Mouse (Mus musculus) midbrain, embryonic 12.5 days (tissue): ENCODE results near the gene Olfr478. TPM values are rescaled to one million over a fixed set of nuclear protein-coding genes. Genes with fewer than 3 reads are reported as not detected.
"Not testable (repeated sequence)": the region's sequence is repeated elsewhere in the genome, so short reads cannot be mapped to it uniquely, and the experiment has no call there.

Experiments
- ATAC-seq: fragments of 200-750 bp; cut with Nextera tagmentation; 2 replicates; pipeline ENCODE4 v1.8.0; 2017; ENCODE audit warnings: low read depth, moderate TSS enrichment, moderate library complexity; ENCODE audit not compliant: low FRiP score
- H3K27ac ChIP-seq: fragments of 300-500 bp; sonication (generic); replicated peaks from 2 replicates; pipeline ENCODE4 v1.5.1; 2016; ENCODE audit warnings: mild to moderate bottlenecking
- H3K27me3 ChIP-seq: fragments of 300-500 bp; sonication (generic); 2 replicates; pipeline ENCODE4 v1.6.1; 2016; ENCODE audit warnings: mild to moderate bottlenecking
- H3K36me3 ChIP-seq: fragments of 300-500 bp; sonication (generic); 2 replicates; pipeline ENCODE4 v1.6.1; 2016
- H3K4me1 ChIP-seq: fragments of 300-500 bp; sonication (generic); 2 replicates; pipeline ENCODE4 v1.6.1; 2016
- H3K4me2 ChIP-seq: fragments of 300-500 bp; sonication (generic); replicated peaks from 2 replicates; pipeline ENCODE4 v1.6.1; 2016; ENCODE audit warnings: mild to moderate bottlenecking, moderate library complexity
- H3K4me3 ChIP-seq: fragments of 300-500 bp; sonication (generic); 2 replicates; pipeline ENCODE4 v1.5.1; 2016; ENCODE audit warnings: mild to moderate bottlenecking
- H3K9ac ChIP-seq: fragments of 300-500 bp; sonication (generic); replicated peaks from 2 replicates; pipeline ENCODE4 v1.6.1; 2016; ENCODE audit warnings: mild to moderate bottlenecking, moderate library complexity
- H3K9me3 ChIP-seq: fragments of 300-500 bp; sonication (generic); 2 replicates; pipeline ENCODE4 v1.6.1; 2016; ENCODE audit warnings: mild to moderate bottlenecking
- WGBS: fragments of 180-500 bp; shearing (Covaris S2); methylation state at CpG from one replicate; pipeline ENCODE4 v1.1.7; 2016; 5-methylcytosine and 5-hydroxymethylcytosine counted together
- polyA plus RNA-seq: library from polyadenylated mRNA; unstranded; fragments of >200 nt; fragmentation: Nextera tagmentation; extraction: Ambion mirVana; gene quantifications from 2 replicates; pipeline ENCODE4 v1.2.1, GENCODE M21; 2016

Olfr478 gene
- not detected in 2 replicates for polyA plus RNA-seq

DNA sequence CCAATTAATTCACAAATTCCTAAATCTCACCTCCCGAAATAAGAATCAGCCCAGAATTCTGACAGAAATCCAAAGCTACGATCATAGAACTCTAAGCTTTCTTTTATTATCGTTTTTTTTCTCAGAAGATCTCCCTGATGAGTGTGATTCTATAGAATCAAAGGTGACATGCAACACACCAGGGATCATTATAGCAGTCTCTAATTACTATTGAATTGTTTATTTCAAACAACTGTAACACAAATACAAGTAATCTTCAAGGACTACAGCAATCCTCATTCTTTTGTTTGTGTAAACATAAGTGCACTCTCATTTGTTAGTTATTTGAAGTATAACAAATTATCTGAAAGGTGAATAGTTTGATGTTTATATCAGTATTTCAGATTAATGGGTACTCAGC, at the start of gene Olfr478:
TSS of gene Olfr478 (minus strand) at position 101 of the 400 bp plus-strand sequence.
- no peak for ATAC-seq
- 84% methylated on average over 3 of the region's 3 CpGs for WGBS
- H3K4me3 ChIP-seq = no peak within 1 kb of the TSS
- H3K36me3 ChIP-seq = no peaks in the 10 kb centered on the region
- H3K9me3 ChIP-seq = no peaks in the 10 kb centered on the region
- no peak within 1 kb of the TSS for H3K9ac ChIP-seq
- H3K27me3 ChIP-seq = no peaks in the 10 kb centered on the region
- no peak within 1 kb of the TSS for H3K4me2 ChIP-seq
- no peak within 1 kb of the TSS for H3K27ac ChIP-seq
- no peaks in the 10 kb centered on the region for H3K4me1 ChIP-seq

DNA sequence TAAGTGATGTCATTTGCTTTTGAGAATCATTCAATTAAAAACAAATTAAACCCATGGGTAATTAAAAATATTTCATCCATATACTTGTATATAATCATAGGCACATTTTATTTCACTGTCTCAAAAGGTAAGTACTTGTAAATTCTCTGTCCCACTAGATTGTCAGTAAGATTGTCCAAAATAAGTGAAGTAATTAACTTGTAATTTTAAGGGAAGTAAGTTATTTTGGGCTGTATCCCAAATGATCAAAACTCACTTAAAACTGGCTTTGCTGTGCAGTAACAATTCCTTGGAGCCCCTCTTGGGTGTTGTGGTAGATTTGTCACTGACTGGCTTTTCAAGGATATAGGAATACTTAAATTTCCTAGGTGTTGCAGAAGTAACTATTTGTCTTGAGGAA, 45.8 kb upstream of the Olfr478 start, which contains the start of gene Olfr481:
TSS of gene Olfr481 (plus strand) at position 301 of the 400 bp plus-strand sequence.
- ATAC-seq = no peak
- Histone ChIP-seq H3K4me2 (no peak within 1 kb of the TSS), H3K27ac (no peak within 1 kb of the TSS), H3K4me3 (no peak within 1 kb of the TSS), H3K9ac (no peak within 1 kb of the TSS), H3K4me1 (no peaks in the 10 kb centered on the region), H3K36me3 (no peaks in the 10 kb centered on the region), H3K9me3 (no peaks in the 10 kb centered on the region), H3K27me3 (no peaks in the 10 kb centered on the region)

DNA sequence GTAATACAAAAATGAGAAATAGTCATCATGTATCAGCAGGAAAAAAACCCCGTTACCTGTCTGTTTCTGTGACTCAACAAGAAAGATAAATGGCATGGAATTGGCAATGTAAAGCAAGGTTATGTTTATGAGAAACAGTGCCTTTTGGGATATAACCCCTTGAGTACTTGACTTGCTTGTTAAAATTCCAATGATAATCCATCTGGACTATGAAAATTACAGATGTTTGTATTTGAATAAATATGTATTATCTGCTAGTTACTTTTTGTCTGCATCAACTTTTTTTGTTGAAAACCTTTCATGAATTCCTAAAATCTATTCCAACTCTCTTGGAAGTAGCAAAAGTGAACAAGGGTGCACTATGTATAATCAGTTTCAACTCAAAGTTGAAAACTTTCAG, 33.5 kb upstream of the Olfr478 start, which contains the start of gene Olfr480:
TSS of gene Olfr480 (minus strand) at position 101 of the 400 bp plus-strand sequence.
- Histone ChIP-seq H3K4me1 (no peaks in the 10 kb centered on the region), H3K36me3 (no peaks in the 10 kb centered on the region), H3K27ac (no peak within 1 kb of the TSS), H3K27me3 (no peaks in the 10 kb centered on the region), H3K4me2 (no peak within 1 kb of the TSS), H3K9me3 (no peaks in the 10 kb centered on the region), H3K4me3 (no peak within 1 kb of the TSS), H3K9ac (no peak within 1 kb of the TSS)
- WGBS = 83% methylated on average over 1 of the region's 1 CpGs
- ATAC-seq = no peak

DNA sequence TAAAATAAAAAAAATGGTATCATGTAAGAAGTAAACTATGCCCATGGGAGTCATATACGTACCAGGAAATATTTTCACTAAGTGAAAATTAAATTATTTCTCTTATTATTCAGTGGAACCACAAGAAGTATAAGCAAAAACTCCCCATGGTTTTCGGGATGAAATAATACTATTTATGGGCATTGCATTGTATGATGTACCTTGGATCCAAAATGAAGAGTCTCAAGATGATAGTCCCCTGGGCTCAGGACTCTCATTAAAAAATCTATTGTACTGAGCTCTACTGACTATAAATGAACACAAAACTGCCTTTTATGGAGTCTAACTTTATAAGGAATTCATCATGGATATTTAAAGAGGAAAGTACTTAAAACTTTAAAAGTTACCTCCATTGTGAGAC, 16.6 kb upstream of the Olfr478 start, which contains the start of gene Olfr479:
TSS of gene Olfr479 (plus strand) at position 301 of the 400 bp plus-strand sequence.
- Histone ChIP-seq H3K27ac (no peak within 1 kb of the TSS), H3K27me3 (no peaks in the 10 kb centered on the region), H3K4me2 (no peak within 1 kb of the TSS), H3K36me3 (no peaks in the 10 kb centered on the region), H3K4me1 (no peaks in the 10 kb centered on the region), H3K9ac (no peak within 1 kb of the TSS), H3K9me3 (no peaks in the 10 kb centered on the region), H3K4me3 (no peak within 1 kb of the TSS)
- no peak for ATAC-seq
- 88% methylated on average over 2 of the region's 2 CpGs for WGBS

DNA sequence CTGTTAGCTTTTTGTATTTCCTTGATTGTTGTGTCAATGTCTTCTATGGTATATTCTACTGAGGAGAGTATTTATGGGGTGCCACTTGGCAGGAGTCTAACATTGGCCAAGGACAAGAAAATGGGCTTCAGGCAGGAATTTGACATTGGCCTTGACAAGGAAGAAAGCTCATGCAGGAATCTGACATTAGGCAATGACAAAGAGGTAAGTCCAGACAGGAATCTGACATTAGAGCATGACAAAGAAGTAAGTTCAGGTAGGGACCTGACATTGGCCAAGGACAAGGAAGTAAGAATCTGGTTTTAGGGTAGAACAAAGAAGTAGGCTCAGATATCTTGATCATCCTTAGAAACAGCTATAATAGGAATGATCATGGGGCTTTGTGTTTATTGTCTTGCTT, 19.5 kb downstream of the Olfr478 start:
- H3K27ac ChIP-seq, H3K36me3 ChIP-seq, H3K4me1 ChIP-seq, H3K9me3 ChIP-seq, H3K4me3 ChIP-seq, H3K4me2 ChIP-seq, H3K9ac ChIP-seq, ATAC-seq, H3K27me3 ChIP-seq: not testable (repeated sequence)

DNA sequence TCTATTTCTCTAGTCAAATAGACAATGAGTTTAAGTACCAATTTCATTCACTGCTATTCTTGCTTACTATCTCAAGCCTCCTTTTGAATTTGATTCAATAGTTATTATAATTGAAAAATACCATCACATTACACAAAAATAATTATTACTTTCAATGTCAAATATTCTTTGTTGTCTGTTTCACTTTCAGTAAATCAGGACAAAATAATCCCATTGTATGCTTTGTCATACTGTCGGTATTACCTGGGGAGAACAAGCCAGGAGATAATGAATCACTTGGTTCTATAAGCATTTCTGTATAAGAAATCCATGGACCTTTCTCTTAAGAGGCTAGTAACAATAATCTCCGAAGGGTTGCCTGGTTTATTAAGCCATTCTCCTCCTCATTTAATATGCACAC, 47.4 kb downstream of the Olfr478 start, which contains the start of gene Olfr477:
TSS of gene Olfr477 (plus strand) at position 301 of the 400 bp plus-strand sequence.
- Histone ChIP-seq H3K9me3 (no peaks in the 10 kb centered on the region), H3K9ac (no peak within 1 kb of the TSS), H3K4me3 (no peak within 1 kb of the TSS), H3K36me3 (no peaks in the 10 kb centered on the region), H3K4me1 (no peaks in the 10 kb centered on the region), H3K27me3 (no peaks in the 10 kb centered on the region), H3K4me2 (no peak within 1 kb of the TSS), H3K27ac (no peak within 1 kb of the TSS)
- WGBS = 84% methylated on average over 2 of the region's 2 CpGs
- no peak for ATAC-seq

Other genes with a start within 250 kb of the Olfr478 start
- not detected in 2 replicates for gene Ovch2, start 232.8 kb downstream of the Olfr478 start, polyA plus RNA-seq
- not detected in 2 replicates for gene Olfr467, start 221.7 kb downstream of the Olfr478 start, polyA plus RNA-seq
- gene Olfr469, start 208.4 kb downstream of the Olfr478 start, polyA plus RNA-seq = not detected in 2 replicates
- not detected in 2 replicates for gene Olfr470, start 186.5 kb downstream of the Olfr478 start, polyA plus RNA-seq
- not detected in 2 replicates for gene Olfr472, start 136.1 kb downstream of the Olfr478 start, polyA plus RNA-seq
- not detected in 2 replicates for gene Olfr473, start 103.5 kb downstream of the Olfr478 start, polyA plus RNA-seq
- gene Olfr474, start 79.3 kb downstream of the Olfr478 start, polyA plus RNA-seq = not detected in 2 replicates
- not detected in 2 replicates for gene Olfr476, start 69.2 kb downstream of the Olfr478 start, polyA plus RNA-seq
- not detected in 2 replicates for gene Olfr477, start 47.3 kb downstream of the Olfr478 start, polyA plus RNA-seq
- not detected in 2 replicates for gene Olfr479, start 16.7 kb upstream of the Olfr478 start, polyA plus RNA-seq
- not detected in 2 replicates for gene Olfr480, start 33.4 kb upstream of the Olfr478 start, polyA plus RNA-seq
- not detected in 2 replicates for gene Olfr481, start 45.9 kb upstream of the Olfr478 start, polyA plus RNA-seq
- not detected in 2 replicates for gene Olfr482, start 63.6 kb upstream of the Olfr478 start, polyA plus RNA-seq
- not detected in 2 replicates for gene Olfr483, start 66.9 kb upstream of the Olfr478 start, polyA plus RNA-seq
- gene Olfr484, start 93.5 kb upstream of the Olfr478 start, polyA plus RNA-seq = not detected in 2 replicates
- 0.25 TPM in 1 of 2 replicates, not detected in the other for gene Olfr485, start 125.9 kb upstream of the Olfr478 start, polyA plus RNA-seq
- not detected in 2 replicates for gene Olfr486, start 138.8 kb upstream of the Olfr478 start, polyA plus RNA-seq
- not detected in 2 replicates for gene Olfr487, start 180.6 kb upstream of the Olfr478 start, polyA plus RNA-seq
- not detected in 2 replicates for gene Olfr488, start 224.4 kb upstream of the Olfr478 start, polyA plus RNA-seq